Mouse (Mus musculus): ENCODE data around the gene Def8. TPM values are rescaled to one million over a fixed set of nuclear protein-coding genes. Genes with fewer than 3 reads are reported as not detected.

The Def8 gene
- total RNA-seq, 2 experiments from 2014 or later = 33.6 to 47.5 TPM

Other genes with a start within 250 kb of the Def8 start
- not detected in 2 replicates for gene Dpep1, start 237.3 kb upstream of the Def8 start, total RNA-seq (2015)
- gene Dpep1, start 237.3 kb upstream of the Def8 start, total RNA-seq (2017) = not detected in 2 replicates
- 11.6 and 18.4 TPM in 2 replicates for gene Chmp1a, start 210.8 kb upstream of the Def8 start, total RNA-seq (2015)
- 24.5 and 26.7 TPM in 2 replicates for gene Chmp1a, start 210.8 kb upstream of the Def8 start, total RNA-seq (2017)
- gene Spata33, start 210.7 kb upstream of the Def8 start, total RNA-seq (2015) = 0.37 and 0.51 TPM in 2 replicates
- 1.9 and 5.0 TPM in 2 replicates for gene Spata33, start 210.7 kb upstream of the Def8 start, total RNA-seq (2017)
- gene Cdk10, start 198.7 kb upstream of the Def8 start, total RNA-seq (2015) = 16.1 and 17.1 TPM in 2 replicates
- 34.9 and 38.6 TPM in 2 replicates for gene Cdk10, start 198.7 kb upstream of the Def8 start, total RNA-seq (2017)
- 1.7 and 2.1 TPM in 2 replicates for gene Spata2l, start 187.3 kb upstream of the Def8 start, total RNA-seq (2015)
- 1.2 and 1.7 TPM in 2 replicates for gene Spata2l, start 187.3 kb upstream of the Def8 start, total RNA-seq (2017)
- gene Zfp276, start 169.3 kb upstream of the Def8 start, total RNA-seq (2015) = 6.8 and 8.8 TPM in 2 replicates
- 5.8 and 13.2 TPM in 2 replicates for gene Zfp276, start 169.3 kb upstream of the Def8 start, total RNA-seq (2017)
- 7.6 and 10.2 TPM in 2 replicates for gene Vps9d1, start 169.2 kb upstream of the Def8 start, total RNA-seq (2015)
- gene Vps9d1, start 169.2 kb upstream of the Def8 start, total RNA-seq (2017) = 10.3 and 16.2 TPM in 2 replicates
- 38.1 and 41.3 TPM in 2 replicates for gene Fanca, start 105.0 kb upstream of the Def8 start, total RNA-seq (2015)
- 32.1 and 34.5 TPM in 2 replicates for gene Fanca, start 105.0 kb upstream of the Def8 start, total RNA-seq (2017)
- gene Spire2, start 90.8 kb upstream of the Def8 start, total RNA-seq (2015) = 0.07 TPM in 1 of 2 replicates, not detected in the other
- 1.3 TPM in 1 of 2 replicates, not detected in the other for gene Spire2, start 90.8 kb upstream of the Def8 start, total RNA-seq (2017)
- 73.1 and 90.2 TPM in 2 replicates for gene Tcf25, start 49.8 kb upstream of the Def8 start, total RNA-seq (2015)
- gene Tcf25, start 49.8 kb upstream of the Def8 start, total RNA-seq (2017) = 89.8 and 94.1 TPM in 2 replicates
- gene Mc1r, start 16.4 kb upstream of the Def8 start, total RNA-seq (2015) = not detected in 2 replicates
- 0.12 and 0.14 TPM in 2 replicates for gene Mc1r, start 16.4 kb upstream of the Def8 start, total RNA-seq (2017)
- 0.15 TPM in 1 of 2 replicates, not detected in the other for gene Tubb3, start 12.1 kb upstream of the Def8 start, total RNA-seq (2015)
- 0.17 TPM in 1 of 2 replicates, not detected in the other for gene Tubb3, start 12.1 kb upstream of the Def8 start, total RNA-seq (2017)
- gene Afg3l1, start 54.4 kb downstream of the Def8 start, total RNA-seq (2015) = 12.1 and 16.1 TPM in 2 replicates
- gene Afg3l1, start 54.4 kb downstream of the Def8 start, total RNA-seq (2017) = 20.9 and 21.9 TPM in 2 replicates
- gene Dbndd1, start 91.9 kb downstream of the Def8 start, total RNA-seq (2015) = not detected in 2 replicates
- gene Dbndd1, start 91.9 kb downstream of the Def8 start, total RNA-seq (2017) = not detected in 2 replicates
- 3.1 and 3.2 TPM in 2 replicates for gene Gas8, start 95.3 kb downstream of the Def8 start, total RNA-seq (2015)
- gene Gas8, start 95.3 kb downstream of the Def8 start, total RNA-seq (2017) = 17.2 and 18.0 TPM in 2 replicates
- gene Rhou, start 230.4 kb downstream of the Def8 start, total RNA-seq (2015) = 7.9 and 9.6 TPM in 2 replicates
- 4.9 and 5.3 TPM in 2 replicates for gene Rhou, start 230.4 kb downstream of the Def8 start, total RNA-seq (2017)